8 mouse cellular contexts compared by ENCODE assay signal in the genomic region with DNA sequence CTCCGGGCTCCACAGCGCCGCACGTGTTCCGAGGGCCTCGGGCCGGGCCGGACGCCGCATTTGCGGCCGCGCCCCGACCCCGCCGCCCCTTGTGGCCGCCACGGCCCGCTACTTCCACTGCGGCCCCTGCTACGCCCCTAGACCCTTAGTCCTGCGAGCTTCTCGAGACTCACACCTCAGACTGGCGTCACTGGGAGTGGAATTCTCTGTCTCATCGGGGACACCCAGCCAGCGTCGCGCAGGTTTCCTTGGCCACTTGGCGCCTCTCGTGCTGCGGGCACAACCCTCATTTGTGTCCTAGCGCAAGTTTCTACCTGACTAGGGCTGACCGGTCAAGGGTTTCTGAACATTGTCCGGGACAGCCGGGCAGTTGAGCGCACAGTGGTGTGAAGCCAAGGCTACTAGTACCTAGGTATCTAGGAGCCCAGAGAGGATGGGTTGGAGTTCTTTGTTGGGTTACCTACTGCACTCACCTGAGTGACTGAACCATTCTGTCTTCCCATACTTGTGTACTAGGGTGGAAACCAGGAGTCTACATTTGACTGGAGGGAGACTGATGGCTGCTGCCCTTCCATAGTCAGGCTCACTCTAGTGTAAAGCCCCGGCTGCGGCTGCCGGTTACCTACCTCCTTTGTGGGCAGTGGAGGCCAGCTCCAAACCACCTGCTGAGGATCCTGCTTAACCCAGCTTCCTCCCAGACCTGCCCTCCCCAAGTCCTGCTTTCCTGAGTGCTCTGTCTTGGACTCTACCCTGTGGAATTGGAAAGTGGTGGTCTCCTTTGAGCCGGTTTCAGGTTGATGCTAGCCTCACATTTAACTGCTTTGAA. TPM values are rescaled to one million over a fixed set of nuclear protein-coding genes. Genes with fewer than 3 reads are reported as not detected.
DNase-seq lines count a peak whose midpoint lies in the region; ATAC-seq lines count a peak whose summit lies in the region.

No protein-coding gene starts in this region.

- H3K9ac ChIP-seq in forebrain, embryonic 13.5 days = peak overlapping the region; percentile 94
- peak overlapping the region; percentile 94 for H3K9ac ChIP-seq in midbrain, embryonic 15.5 days

- H3K4me3 ChIP-seq in forebrain, embryonic 13.5 days = peak overlapping the region; percentile 97
- peak overlapping the region; percentile 97 for H3K4me3 ChIP-seq in midbrain, embryonic 15.5 days

- H3K36me3 ChIP-seq in forebrain, embryonic 13.5 days (ENCODE audit: poor library complexity, severe bottlenecking) = peaks cover 26% of the 10 kb centered on the region
- H3K36me3 ChIP-seq in midbrain, embryonic 15.5 days (replicated peaks) = peaks cover 12% of the 10 kb centered on the region

- H3K9me3 ChIP-seq in forebrain, embryonic 13.5 days (replicated peaks) = peaks cover 6% of the 10 kb centered on the region; the same call in 1 of the 2 replicates
- no peaks in the 10 kb centered on the region for H3K9me3 ChIP-seq in midbrain, embryonic 15.5 days

- no peak; the same call in none of the 2 replicates for ATAC-seq in forebrain, embryonic 13.5 days
- peak; percentile 65 for ATAC-seq in midbrain, embryonic 15.5 days (replicated peaks)

- DNase-seq in adrenal gland, postnatal 25 days = peak; percentile 27
- no peak for DNase-seq in adrenal gland, postnatal 14 days
- DNase-seq in ovary, postnatal 14 days (ENCODE audit: low spot score) = peak; percentile 11
- DNase-seq in ovary, postnatal 36 days (ENCODE audit: low spot score) = no peak
- DNase-seq in kidney, postnatal 14 days = peak; percentile 55
- DNase-seq in frontal cortex, postnatal 36 days (ENCODE audit: low spot score in 2 of 2) = no peak

- peak overlapping the region; percentile 76 for H3K27ac ChIP-seq in forebrain, embryonic 13.5 days
- peak overlapping the region; percentile 91 for H3K27ac ChIP-seq in midbrain, embryonic 15.5 days

- under 1% methylated on average over 39 of the region's 40 CpGs for WGBS in forebrain, embryonic 13.5 days
- WGBS in midbrain, embryonic 15.5 days = under 1% methylated on average over 38 of the region's 40 CpGs

- no peaks in the 10 kb centered on the region for H3K27me3 ChIP-seq in forebrain, embryonic 13.5 days
- no peaks in the 10 kb centered on the region for H3K27me3 ChIP-seq in midbrain, embryonic 15.5 days (replicated peaks)

- peaks cover 31% of the 10 kb centered on the region for H3K4me1 ChIP-seq in forebrain, embryonic 13.5 days
- peaks cover 32% of the 10 kb centered on the region for H3K4me1 ChIP-seq in midbrain, embryonic 15.5 days

- peak overlapping the region; percentile 98 for H3K4me2 ChIP-seq in forebrain, embryonic 13.5 days
- peak overlapping the region; percentile 95 for H3K4me2 ChIP-seq in midbrain, embryonic 15.5 days

RNA-seq across cellular contexts. Expression of a gene that starts 0.6 kb away (rescaled TPM):
- 37.3 and 40.2 TPM in 2 replicates for total RNA-seq in adrenal gland, postnatal 25 days (2021)
- 32.7 and 39.0 TPM in 2 replicates for total RNA-seq in adrenal gland, postnatal 14 days (2021)
- 54.0 and 59.1 TPM in 2 replicates for polyA plus RNA-seq in forebrain, embryonic 13.5 days (2015; fragmentation: Nextera tagmentation; extraction: Ambion mirVana)
- polyA plus RNA-seq in midbrain, embryonic 15.5 days (2015; fragmentation: Nextera tagmentation; extraction: Ambion mirVana) = 48.2 and 51.3 TPM in 2 replicates

RNA-seq across cellular contexts. Expression of a gene that starts 8.1 kb away (rescaled TPM):
- total RNA-seq in adrenal gland, postnatal 25 days (2021) = 81.8 and 110 TPM in 2 replicates
- total RNA-seq in adrenal gland, postnatal 14 days (2021) = 79.8 and 92.0 TPM in 2 replicates
- polyA plus RNA-seq in forebrain, embryonic 13.5 days (2015; fragmentation: Nextera tagmentation; extraction: Ambion mirVana) = 140 and 149 TPM in 2 replicates
- 137 and 152 TPM in 2 replicates for polyA plus RNA-seq in midbrain, embryonic 15.5 days (2015; fragmentation: Nextera tagmentation; extraction: Ambion mirVana)

Comparison
In these comparisons a context has a peak if more than half of its experiments do, and no peak if none do; other contexts are left out.
1. DNase-seq: peak in adrenal gland, postnatal 25 days (single experiment), ovary, postnatal 14 days (single experiment) and kidney, postnatal 14 days (single experiment); none in adrenal gland, postnatal 14 days (single experiment), ovary, postnatal 36 days (single experiment) and frontal cortex, postnatal 36 days (0 of 2).